Mouse (Mus musculus) kidney, adult 10 weeks (tissue): ENCODE measurements around the gene Fchsd2. TPM values are rescaled to one million over a fixed set of nuclear protein-coding genes. Genes with fewer than 3 reads are reported as not detected.

Experiments used
- polyA plus RNA-seq: library from polyadenylated mRNA; stranded (reverse); fragments of 350-450 nt; fragmentation: Illumina TruSeq; extraction: RNeasy Lipid Tissue Mini Kit (QIAGEN cat#74804); gene quantifications from one replicate; pipeline ENCODE4 v1.2.3, GENCODE M21; 2014; ENCODE audit warnings: low read depth, low replicate concordance

Fchsd2 gene
- polyA plus RNA-seq = 47.2 TPM

DNA sequence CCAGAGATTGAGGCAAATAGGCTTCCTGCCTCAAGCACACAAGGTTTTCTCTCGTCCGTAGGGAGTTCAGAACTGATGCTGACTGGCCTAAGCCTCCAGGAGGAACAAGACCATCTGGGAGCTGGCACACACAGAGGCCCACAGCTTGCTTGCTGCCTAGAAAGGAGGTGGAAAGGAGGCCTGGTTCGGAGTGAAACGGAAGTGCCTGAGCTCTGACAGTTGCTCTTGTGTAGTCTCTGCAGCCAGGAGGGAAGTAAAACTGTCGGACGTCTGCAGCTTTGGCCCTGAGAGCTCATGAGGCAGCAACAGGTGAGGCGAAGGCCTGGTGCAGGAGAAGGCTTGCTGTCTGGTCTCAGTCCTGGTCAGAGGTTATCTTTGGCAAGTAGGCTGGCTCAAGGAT is at the start of gene Fchsd2:
TSS of gene Fchsd2 (plus strand) at position 246 of the 400 bp plus-strand sequence.

DNA sequence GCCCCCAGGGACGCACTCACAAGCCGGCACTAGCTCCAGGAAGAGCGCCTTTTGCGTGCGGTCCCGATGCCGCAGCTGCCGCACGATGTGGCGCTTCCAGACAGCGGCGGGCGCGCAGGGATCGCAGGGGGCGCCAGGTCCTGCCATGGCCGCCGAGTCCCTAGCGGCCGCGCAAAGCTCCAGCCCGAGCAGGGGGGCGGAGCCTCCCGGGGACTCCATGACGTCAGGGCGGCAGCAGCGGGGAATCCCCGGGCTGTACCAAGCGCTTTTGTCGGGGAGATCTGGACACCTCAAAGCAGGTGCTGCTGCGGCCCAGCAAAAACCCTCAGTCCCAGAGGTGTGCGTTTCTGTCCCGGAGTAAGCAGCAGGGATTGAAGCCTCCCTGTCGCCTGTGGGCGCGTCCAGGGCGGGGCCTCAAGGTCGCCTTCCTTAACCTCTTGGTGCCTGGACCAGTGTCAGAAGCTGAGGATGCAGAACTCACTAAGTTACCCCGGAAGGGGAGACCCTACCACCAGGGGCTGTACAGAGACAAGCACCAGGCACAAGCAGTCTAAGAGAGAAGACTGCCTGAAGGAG is 209.3 kb downstream of the Fchsd2 start, which contains the start of gene Atg16l2:
TSS of gene Atg16l2 (minus strand) at position 371 of the 576 bp plus-strand sequence.

DNA sequence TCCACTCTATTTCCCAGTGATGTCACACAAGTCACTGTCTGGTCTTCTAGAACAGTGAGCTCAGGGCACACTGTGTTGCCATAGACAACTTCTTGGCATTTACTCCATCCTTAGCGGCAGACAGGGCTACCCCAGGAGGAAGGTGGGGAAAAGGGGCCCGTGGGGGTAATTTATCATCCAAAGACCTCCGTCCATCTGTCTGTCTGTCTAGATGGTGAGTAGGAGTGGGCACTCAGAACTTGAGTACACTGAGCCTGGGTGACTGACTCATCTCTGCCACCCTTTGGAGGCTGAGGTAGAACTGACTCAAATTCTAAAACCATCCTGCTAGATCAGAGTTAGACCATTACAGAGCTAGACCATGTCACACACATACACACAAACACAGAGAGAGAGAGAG is 224.4 kb downstream of the Fchsd2 start, which contains the start of gene Stard10:
TSS of gene Stard10 (plus strand) at position 73 of the 400 bp plus-strand sequence.

Other genes with a start within 250 kb of the Fchsd2 start
- gene Relt, start 229.4 kb upstream of the Fchsd2 start, polyA plus RNA-seq = not detected
- gene Arhgef17, start 160.8 kb upstream of the Fchsd2 start, polyA plus RNA-seq = 1.3 TPM
- gene P2ry6, start 118.2 kb upstream of the Fchsd2 start, polyA plus RNA-seq = not detected
- 2.1 TPM for gene P2ry2, start 80.0 kb upstream of the Fchsd2 start, polyA plus RNA-seq
- gene Atg16l2, start 209.4 kb downstream of the Fchsd2 start, polyA plus RNA-seq = 1.6 TPM
- 37.0 TPM for gene Stard10, start 224.2 kb downstream of the Fchsd2 start, polyA plus RNA-seq